Mouse (Mus musculus): ENCODE results near the gene Tmem139.

Gene Tmem139

GRCm38 (mm10) chr6:42261524-42262170 lies at the start of gene Tmem139:
TSS of gene Tmem139 (plus strand) at chr6:42261970.
- DNase-seq (ENCODE audit: low read depth, low spot score), result no peak

GRCm38 (mm10) chr6:42215028-42215427 lies 46.7 kb upstream of the Tmem139 start, which contains the start of gene Tas2r144:
TSS of gene Tas2r144 (plus strand) at chr6:42215328.
- no peak for DNase-seq (ENCODE audit: low read depth, low spot score)

- no peak for DNase-seq (ENCODE audit: low read depth, low spot score)
These were observed 39.5 kb upstream of the Tmem139 start for GRCm38 (mm10) chr6:42222286-42222685.

DNA sequence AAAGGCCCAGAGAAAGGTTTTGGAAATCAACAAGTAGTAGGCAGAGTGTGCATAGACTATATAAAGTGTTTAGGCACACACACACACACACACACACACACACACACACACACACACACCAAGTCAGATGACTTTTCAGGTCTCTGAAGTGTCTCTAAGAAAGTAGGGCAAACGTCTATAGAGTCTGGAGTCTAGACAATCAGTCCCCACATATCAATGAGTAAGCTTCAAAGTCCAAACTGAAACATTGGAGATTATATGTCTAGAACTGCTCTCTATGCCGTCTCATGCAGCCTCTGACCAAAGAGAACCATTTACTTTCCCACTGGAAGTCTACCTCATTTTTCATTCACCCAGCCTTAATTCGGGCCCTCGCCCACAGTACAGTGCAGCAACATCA lies 36.7 kb upstream of the Tmem139 start:
- DNase-seq (ENCODE audit: low read depth, low spot score), result no peak

DNA sequence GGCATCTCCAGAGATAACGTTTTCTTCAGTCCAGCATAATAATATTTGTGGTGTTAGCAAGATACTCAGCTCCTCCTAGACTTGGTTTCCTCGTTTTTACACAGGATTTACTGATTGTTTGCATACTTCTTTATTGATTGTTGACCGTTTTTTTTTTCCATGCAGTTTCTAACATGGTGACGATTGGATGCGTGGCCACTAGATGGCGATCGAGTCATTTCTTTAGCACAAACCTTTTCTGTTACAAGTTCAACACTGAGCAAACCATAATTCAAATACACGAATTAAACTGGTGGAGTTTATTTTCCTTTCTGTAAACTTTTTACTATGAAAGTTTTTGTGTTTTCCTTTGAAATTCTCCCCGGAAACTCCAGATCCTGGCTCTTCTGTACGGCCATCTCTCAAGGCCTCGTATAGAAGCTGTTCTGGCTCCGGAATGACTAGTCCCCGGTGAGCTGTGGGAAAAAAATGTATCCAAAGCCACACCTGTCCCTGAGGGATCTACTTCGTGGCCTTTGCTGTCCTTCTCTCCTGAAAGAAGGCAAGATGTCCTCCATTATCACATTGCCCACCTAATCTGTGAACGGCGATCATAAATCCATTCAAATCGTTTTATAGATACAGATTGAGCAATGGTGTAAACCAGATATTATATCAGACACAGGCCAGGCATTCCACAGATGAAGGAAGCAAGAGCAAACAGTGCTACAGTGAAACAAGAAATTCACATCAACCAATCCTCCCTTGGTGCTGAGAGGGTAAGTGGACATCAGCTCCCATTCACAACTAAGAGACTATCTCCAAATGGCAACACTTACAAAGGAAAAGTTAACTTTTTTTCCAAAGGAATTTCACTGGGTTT lies 34.3 kb upstream of the Tmem139 start:
- no peak for DNase-seq (ENCODE audit: low read depth, low spot score)

DNA sequence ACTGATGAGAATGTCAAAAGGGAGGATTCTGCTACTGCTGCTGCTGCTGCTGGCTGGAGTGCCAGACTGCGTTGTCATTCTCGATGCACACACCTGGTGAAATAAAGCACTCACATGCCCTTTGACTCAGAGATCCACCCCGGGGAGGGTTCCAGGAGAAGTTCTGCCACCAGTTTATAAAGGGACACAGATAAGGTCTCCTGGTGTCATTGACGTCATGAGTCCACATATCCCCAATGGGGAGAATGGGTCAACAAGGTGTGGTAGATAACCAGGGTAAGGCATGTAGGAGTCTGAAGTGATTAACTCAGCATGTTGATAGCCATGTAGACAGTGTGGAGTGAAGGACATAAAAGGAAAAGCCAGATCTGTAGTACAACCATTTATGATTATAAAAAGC lies 32.2 kb upstream of the Tmem139 start:
- DNase-seq (ENCODE audit: low read depth, low spot score), result no peak

- no peak for DNase-seq (ENCODE audit: low read depth, low spot score)
These were observed 30.6 kb upstream of the Tmem139 start for GRCm38 (mm10) chr6:42231191-42231590.

DNA sequence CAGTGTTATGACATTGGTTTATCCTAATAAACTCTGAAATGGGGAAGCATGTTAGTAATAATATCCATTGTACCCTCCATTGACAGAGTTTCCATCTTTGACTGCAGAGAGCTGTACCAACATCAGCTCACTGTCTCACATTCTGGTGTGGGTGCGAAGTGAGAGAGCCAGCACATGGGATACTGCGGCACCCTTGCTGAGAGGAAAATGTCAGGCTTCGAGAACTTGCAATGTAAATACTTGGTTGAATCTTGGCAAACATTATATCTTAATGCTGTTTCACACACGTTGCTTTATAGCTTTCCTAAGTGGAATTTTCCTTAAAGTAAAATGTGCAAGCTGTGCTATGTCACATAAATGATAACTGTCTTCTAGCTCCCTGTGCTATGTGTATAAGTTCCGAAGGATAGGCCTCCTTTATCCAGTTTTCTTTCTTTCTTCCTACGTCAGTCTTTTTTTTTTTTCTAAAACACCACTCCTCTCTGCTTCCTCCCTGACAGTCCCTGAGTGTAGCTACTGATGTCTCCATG lies 24.4 kb upstream of the Tmem139 start:
- no peak for DNase-seq (ENCODE audit: low read depth, low spot score)

DNA sequence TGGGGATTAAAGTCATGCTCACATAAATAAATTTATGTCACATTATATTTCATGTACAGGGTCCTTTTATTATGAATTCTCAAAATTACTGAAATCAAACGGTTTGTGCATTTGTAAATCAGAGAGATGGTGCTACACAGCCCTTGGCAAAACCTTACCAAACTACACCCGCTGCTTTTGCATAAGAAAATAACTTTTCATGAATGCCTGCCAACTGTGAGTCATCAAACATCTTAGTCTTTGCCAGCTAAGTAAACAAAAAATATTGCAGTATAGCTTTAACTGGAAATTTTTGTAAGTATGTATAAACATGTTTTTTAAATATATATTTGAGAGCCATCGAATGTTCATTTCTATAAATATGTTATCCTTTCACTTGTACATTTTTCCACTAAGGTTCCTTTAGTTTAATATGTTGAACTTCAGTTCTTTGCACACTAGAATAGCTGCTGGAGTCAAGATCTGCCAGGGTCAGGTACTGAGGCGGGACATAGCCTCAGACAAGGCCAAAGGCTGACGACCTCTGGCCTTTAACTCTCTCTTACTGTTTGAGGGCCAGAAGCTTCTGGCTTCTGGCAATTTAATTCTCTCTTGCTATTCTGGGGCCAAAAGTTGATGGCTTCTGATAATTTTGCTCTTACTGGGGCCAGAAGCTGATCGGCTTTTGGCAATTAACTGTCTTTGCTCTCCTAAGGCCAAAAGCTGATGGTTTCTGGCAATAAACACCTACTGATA lies 20.3 kb upstream of the Tmem139 start:
- DNase-seq (ENCODE audit: low read depth, low spot score), result no peak

DNA sequence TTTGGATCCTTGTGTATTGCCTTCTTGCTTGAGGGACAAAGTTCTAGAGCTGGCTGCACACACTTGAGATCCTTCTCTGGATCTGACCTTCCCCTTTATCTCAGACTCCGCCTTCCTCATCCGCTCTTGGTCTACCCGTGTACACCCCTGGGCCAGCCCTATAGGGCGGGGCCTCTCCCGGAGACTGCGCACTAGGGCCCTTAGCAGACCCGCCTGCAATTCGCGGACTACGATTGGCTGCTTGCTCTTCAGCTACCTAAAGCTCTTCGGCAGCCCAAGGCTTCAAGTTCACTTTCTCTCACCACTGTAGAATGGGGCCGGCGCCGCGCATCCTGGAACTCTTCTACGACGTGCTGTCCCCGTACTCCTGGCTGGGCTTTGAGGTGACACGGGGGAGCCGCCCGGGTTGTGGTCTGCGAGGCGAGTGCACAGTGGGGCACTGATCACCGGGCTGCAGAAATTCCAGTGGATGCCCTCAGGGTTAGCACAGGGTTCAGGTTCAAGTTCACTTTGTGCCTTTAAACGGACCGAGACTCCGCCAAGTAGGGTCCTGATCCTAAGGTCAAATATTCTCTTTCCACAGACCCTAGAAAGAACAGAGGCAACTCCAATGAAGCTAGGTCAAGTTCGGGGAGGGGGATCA lies 15.9 kb upstream of the Tmem139 start, which contains the start of gene Gstk1:
Gstk1 (plus strand) TSS at position 225 of the 643 bp plus-strand sequence.
- DNase-seq (ENCODE audit: low read depth, low spot score), result no peak

DNA sequence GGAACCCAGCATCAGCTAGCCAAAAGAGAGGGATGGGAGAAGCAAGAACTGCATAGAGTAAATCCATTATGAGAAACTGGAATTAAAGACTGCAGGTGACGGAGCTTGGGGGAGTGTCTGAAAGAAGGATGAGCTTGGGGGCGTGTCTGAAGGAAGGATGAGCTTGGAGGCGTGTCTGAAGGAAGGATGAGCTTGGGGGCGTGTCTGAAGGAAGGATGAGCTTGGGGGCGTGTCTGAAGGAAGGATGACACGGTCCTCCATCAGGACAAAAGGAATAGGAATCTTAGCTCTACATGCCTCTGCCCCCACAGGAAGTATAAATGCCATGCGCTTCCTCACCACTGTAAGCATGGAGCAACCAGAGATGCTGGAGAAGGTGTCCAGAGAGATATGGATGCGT lies 14.6 kb upstream of the Tmem139 start:
- DNase-seq (ENCODE audit: low read depth, low spot score), result no peak

DNA sequence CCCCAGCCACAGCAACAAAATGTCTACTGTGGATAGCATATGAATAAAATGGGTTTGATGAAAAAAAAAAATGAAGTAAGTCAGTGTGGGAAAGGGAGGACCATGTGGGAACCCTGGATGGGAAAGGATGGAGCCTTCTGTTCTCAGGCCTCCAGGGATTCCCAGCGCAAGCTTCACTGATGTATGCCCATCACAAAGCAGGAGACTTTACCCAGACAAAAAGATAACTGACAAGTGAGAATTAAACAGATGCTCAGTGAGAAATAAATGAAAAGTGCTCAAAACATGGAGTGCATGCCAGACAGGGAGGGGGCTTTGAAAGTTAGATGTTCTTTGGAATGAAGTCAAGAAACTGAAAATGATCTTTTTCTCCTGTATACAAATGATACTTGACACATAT lies 13.8 kb upstream of the Tmem139 start:
- DNase-seq (ENCODE audit: low read depth, low spot score), result no peak

DNA sequence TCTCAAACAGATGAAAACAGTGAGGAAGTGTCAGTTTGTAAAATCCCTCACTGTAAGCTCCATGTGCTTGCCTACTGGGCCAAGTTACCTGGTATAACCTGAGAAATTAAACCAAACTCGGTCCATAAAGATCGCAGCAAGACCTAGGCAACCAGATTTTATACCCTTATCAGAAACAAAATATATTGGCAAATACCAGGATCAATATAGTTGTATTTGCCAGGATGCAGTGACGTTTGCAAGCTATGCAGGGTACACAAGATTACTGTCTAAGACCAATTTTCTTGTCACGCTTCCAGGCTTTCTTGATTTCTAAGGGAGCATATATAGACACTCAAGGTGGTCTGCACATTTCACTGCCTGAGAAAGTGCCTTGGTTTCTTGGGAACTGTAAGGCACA lies 10.0 kb upstream of the Tmem139 start:
- DNase-seq (ENCODE audit: low read depth, low spot score), result no peak

DNA sequence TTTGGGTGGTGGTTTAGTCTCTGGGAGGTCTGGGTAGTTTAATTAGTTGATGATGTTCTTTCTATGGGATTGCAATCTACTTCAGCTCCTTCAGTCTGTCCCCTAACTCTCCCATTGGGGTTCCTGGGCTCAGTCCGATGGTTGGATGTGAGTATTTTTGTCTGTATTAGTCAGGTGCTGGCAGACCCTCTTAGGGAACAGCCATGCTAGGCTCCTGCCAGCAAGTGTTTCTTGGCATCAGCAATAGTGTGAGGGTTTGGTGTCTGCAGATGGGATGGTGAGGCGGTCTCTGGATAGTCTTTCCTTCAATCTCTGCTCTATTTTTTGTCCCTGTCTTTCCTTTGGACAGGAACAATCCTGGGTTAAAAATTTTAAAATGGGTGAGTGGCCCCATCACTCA lies 8.7 kb upstream of the Tmem139 start:
- DNase-seq (ENCODE audit: low read depth, low spot score), result no peak

DNA sequence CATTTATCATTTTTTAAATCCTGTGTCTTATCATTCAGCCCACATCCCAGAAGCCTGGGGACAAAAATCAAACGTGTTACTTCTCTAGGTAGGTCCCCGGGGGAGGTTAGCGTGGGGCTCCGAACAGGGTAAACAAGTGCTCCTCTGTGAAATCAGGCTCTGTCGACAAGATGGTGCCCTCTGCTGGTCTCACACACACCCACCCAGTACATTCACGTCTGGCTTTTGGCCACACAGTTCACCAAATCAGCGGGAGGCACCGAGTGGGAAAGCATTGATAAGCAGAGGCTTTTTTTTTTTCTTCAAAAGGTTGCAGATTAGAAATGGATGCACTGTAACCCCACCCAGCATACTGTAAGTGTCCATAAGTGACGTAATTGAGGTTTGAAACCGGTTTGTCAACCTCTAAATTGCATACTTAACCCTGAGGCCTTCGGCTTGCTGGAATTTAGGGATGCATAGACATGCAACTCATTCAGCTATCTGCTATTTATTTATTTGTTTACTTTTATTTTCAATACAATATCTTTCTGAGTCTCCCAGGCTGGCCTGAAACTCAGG lies 4.4 kb upstream of the Tmem139 start:
- no peak for DNase-seq (ENCODE audit: low read depth, low spot score)

DNA sequence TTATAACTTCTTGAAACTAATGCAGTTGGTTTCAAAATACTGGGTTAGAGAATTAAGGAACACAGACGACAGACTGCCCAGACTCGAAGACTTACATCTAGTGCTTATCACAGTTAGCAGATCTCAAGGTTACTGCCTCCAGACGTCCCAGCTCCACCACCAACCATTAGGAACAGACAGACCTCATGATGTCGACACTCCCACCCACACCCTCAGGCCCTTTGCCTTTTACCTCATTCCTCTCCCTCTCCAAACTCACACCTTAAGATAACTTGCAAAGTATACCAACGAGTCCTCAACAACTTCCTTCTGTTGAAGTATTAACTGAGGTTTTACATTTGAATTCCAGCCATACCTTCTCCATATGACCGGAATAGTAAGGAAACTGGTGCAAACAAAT lies 1.3 kb upstream of the Tmem139 start:
- DNase-seq (ENCODE audit: low read depth, low spot score), result no peak

GRCm38 (mm10) chr6:42264626-42265312 lies 3.0 kb downstream of the Tmem139 start, which contains the start of gene Casp2:
TSS of gene Casp2 (plus strand) at chr6:42264985.
- DNase-seq (ENCODE audit: low read depth, low spot score), result peak; percentile 99

DNA sequence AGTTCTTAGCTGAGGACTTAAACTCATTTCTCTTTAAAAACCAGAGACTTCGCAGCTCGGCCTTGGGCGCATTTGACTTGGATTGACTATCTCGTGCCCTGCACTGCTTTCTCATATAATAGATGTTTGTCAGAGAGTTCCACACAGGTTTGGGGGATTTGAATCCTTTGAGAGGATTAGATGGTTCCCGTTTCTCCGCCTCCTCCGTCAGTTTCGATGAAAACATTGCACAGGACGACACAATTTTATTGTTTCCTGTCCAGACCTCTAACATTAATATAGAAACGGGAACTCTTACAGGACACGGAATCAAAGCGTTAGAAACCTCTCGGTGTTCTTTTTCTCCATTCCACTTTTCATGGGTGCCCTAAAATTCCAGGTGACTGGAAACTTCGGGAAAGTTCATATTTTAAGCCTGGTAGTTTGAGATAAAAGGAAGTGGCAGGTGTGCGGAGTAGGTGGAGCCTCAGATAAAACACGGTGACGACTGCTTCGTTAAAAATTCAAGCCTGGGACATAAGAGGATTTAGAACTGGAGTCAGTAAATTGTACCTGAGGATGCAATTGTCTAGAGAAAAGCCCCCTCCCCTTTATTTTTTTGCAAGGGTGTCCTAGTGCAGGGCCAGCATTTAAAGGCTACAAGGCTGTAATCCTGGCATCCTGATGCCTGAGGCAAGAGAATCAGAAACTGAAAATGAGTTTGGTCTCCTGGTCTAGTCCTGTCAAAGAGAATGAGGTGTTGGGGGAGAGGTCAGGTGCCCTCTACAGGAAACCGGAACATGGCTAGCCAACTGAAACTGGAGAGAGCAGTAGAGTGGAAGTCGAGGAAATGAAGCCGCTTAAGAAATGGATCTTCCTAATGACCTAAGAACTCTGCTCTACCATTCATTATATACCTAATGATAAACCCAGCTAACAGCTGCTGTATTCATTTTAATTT lies 3.9 kb downstream of the Tmem139 start:
- DNase-seq (ENCODE audit: low read depth, low spot score), result no peak

DNA sequence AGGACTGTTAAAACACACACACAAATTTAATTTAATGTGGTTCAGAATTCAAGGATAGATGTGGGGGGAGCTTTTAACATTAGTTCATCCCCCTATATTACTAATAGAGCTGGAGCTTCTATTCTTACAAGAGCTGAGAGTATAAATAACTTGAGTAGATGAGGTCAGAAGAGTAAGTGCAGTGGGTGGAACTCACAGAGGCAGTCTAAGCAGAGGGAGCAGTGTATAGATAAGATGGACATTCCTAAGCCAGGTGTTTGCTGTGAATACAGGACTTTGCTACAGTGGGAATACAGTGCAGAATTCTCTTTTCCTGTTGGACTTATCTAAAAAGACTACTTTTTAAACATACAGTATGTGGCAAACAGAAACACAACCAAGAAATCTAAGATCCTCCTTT lies 9.0 kb downstream of the Tmem139 start:
- DNase-seq (ENCODE audit: low read depth, low spot score), result no peak

Measured in brain, embryonic 18.5 days (tissue).